Mouse (Mus musculus) adipocyte (in vitro differentiated cells): ENCODE measurements around the gene March2.
A peak's percentile ranks its signal among the peaks of the same experiment; 100 is the strongest.
"Not testable (repeated sequence)": the region's sequence is repeated elsewhere in the genome, so short reads cannot be mapped to it uniquely, and the experiment has no call there.

Experiments
- DNase-seq: peaks from one replicate; pipeline ENCODE4 v3.0.0-alpha.2; 2016; ENCODE audit warnings: low spot score

March2 gene

GRCm38 (mm10) chr17:33718384-33718881 is at the start of gene March2:
Gene March2, minus strand, starts transcription at chr17:33718670.
- DNase-seq: peak; percentile 99

- no peak for DNase-seq
Observed at GRCm38 (mm10) chr17:33766389-33766788, 47.9 kb upstream of the March2 start.

- peak; percentile 100 for DNase-seq
Observed at GRCm38 (mm10) chr17:33760255-33761165, 42.0 kb upstream of the March2 start, which contains the start of gene Rab11b. Gene Rab11b, minus strand, starts transcription at chr17:33760530.

- DNase-seq: peak; percentile 96
Observed at GRCm38 (mm10) chr17:33759767-33760254, 41.3 kb upstream of the March2 start.

GRCm38 (mm10) chr17:33757231-33757630 is 38.8 kb upstream of the March2 start:
- DNase-seq: peak; percentile 93

GRCm38 (mm10) chr17:33756108-33756790 is 37.8 kb upstream of the March2 start:
- DNase-seq: peak; percentile 97

GRCm38 (mm10) chr17:33755418-33756107 is 37.1 kb upstream of the March2 start:
- DNase-seq: peak; percentile 74

- no peak for DNase-seq
Observed at GRCm38 (mm10) chr17:33754656-33755055, 36.2 kb upstream of the March2 start.

GRCm38 (mm10) chr17:33752297-33752696 is 33.8 kb upstream of the March2 start:
- DNase-seq: no peak

GRCm38 (mm10) chr17:33751181-33751580 is 32.7 kb upstream of the March2 start:
- DNase-seq: no peak

GRCm38 (mm10) chr17:33749451-33749850 is 31.0 kb upstream of the March2 start:
- DNase-seq: no peak

- DNase-seq: peak; percentile 83
Observed at GRCm38 (mm10) chr17:33746011-33746410, 27.5 kb upstream of the March2 start.

GRCm38 (mm10) chr17:33744686-33745384 is 26.4 kb upstream of the March2 start:
- DNase-seq: no peak

GRCm38 (mm10) chr17:33742420-33742819 is 23.9 kb upstream of the March2 start:
- DNase-seq: no peak

- DNase-seq: not testable (repeated sequence)
Observed at GRCm38 (mm10) chr17:33733526-33733925, 15.1 kb upstream of the March2 start.

GRCm38 (mm10) chr17:33732556-33733083 is 14.2 kb upstream of the March2 start:
- DNase-seq: not testable (repeated sequence)

GRCm38 (mm10) chr17:33729215-33729614 is 10.7 kb upstream of the March2 start:
- peak; percentile 73 for DNase-seq

GRCm38 (mm10) chr17:33728396-33728795 is 9.9 kb upstream of the March2 start:
- DNase-seq: no peak

- DNase-seq: no peak
Observed at GRCm38 (mm10) chr17:33719736-33720378, 1.4 kb upstream of the March2 start.

- DNase-seq: peak; percentile 34
Observed at GRCm38 (mm10) chr17:33718944-33719725, 665 bp upstream of the March2 start.
